Mouse (Mus musculus) lung, embryonic 14.5 days (tissue): ENCODE measurements around the gene Gphn. TPM values are rescaled to one million over a fixed set of nuclear protein-coding genes. Genes with fewer than 3 reads are reported as not detected.

ENCODE experiments used
- ATAC-seq: fragments of 200-750 bp; cut with Nextera tagmentation; 2 replicates; pipeline ENCODE4 v1.8.0; 2017; ENCODE audit warnings: mild to moderate bottlenecking, moderate TSS enrichment, moderate library complexity; ENCODE audit not compliant: insufficient read depth
- DNase-seq: peaks from one replicate; pipeline ENCODE4 v3.0.0-alpha.2; 2015
- H3K27ac ChIP-seq: fragments of 300-500 bp; sonication (generic); 2 replicates; pipeline ENCODE4 v1.5.1; 2014; ENCODE audit warnings: low read depth, mild to moderate bottlenecking, moderate library complexity
- H3K27me3 ChIP-seq: fragments of 300-500 bp; sonication (generic); 2 replicates; pipeline ENCODE4 v1.6.1; 2014; ENCODE audit warnings: low read length, control low read depth; ENCODE audit not compliant: insufficient read depth
- H3K36me3 ChIP-seq: fragments of 300-500 bp; sonication (generic); 2 replicates; pipeline ENCODE4 v1.6.1; 2014; ENCODE audit warnings: control low read depth; ENCODE audit not compliant: insufficient read depth
- H3K4me1 ChIP-seq: fragments of 300-500 bp; sonication (generic); 2 replicates; pipeline ENCODE4 v1.6.1; 2014; ENCODE audit warnings: antibody characterized with exemption, control low read depth; ENCODE audit not compliant: insufficient read depth
- H3K4me2 ChIP-seq: fragments of 300-500 bp; sonication (generic); 2 replicates; pipeline ENCODE4 v1.6.1; 2014; ENCODE audit warnings: mild to moderate bottlenecking
- H3K4me3 ChIP-seq: fragments of 300-500 bp; sonication (generic); 2 replicates; pipeline ENCODE4 v1.5.1; 2014; ENCODE audit warnings: low read depth, low read length
- H3K9ac ChIP-seq: fragments of 300-500 bp; sonication (generic); 2 replicates; pipeline ENCODE4 v1.6.1; 2014
- H3K9me3 ChIP-seq: fragments of 300-500 bp; sonication (generic); 2 replicates; pipeline ENCODE4 v1.6.1; 2016; ENCODE audit warnings: low read depth, low read length, control low read depth
- CTCF ChIP-seq: IDR thresholded peaks from 2 replicates; pipeline ENCODE4 v1.5.1; 2016; ENCODE audit warnings: antibody characterized with exemption, low read depth
- WGBS: fragments of 180-500 bp; shearing (Covaris S2); extraction: QIAGEN DNeasy Blood & Tissue Kit; methylation state at CpG from one replicate; pipeline ENCODE4 v1.1.7; 2014; 5-methylcytosine and 5-hydroxymethylcytosine counted together
- polyA plus RNA-seq: library from polyadenylated mRNA; unstranded; fragments of >200 nt; fragmentation: Nextera tagmentation; extraction: Ambion mirVana; gene quantifications from 2 replicates; pipeline ENCODE4 v1.2.1, GENCODE M21; 2014

Gene Gphn
- polyA plus RNA-seq, result 16.6 and 18.1 TPM in 2 replicates

DNA sequence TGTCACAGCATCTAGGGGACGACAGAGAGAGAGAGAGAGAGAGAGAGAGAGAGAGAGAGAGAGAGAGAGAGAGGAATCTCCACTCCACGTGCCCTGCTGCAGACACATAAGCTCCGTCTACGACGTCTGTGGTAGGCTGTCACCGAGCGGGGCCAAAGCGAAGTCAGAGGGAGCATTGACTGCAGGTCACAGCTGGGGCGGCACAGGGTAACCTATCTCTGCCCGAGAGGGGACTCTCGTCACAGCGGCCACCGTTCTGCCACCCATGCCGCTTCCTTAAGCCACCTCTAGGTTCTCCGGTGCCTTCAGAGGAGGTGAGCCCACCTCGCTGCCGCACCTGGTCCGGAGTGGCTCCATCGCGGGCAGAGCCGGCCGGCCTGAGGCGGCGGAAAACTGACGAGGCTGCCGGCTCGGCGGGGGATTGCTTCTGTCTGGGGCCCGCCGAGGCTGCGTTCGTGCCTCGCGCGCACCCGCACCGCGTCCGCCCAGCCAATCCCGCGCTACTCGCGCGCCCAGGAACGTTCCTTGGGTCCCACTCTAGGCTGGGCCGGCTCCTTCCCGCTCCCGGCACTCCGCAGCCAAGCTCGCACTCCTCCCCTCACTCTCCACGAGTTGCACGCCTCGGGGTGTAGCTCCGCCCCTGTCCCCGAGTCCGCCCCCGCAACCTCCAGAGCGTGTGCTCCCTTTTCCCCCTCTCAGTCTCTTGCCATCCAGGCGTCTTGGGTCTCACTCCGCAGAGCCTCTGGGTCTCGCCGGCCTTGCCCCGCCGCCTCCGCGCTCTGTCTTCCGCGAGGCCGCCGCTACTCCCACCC, at the start of gene Gphn:
Gene Gphn (plus strand): TSS at position 673 of the 812 bp plus-strand sequence.
- Histone ChIP-seq H3K4me1 (no peaks in the 10 kb centered on the region), H3K4me3 (peak within 1 kb of the TSS; percentile 88), H3K36me3 (no peaks in the 10 kb centered on the region), H3K27me3 (no peaks in the 10 kb centered on the region), H3K9me3 (no peaks in the 10 kb centered on the region), H3K9ac (peak within 1 kb of the TSS; percentile 80), H3K4me2 (peak within 1 kb of the TSS; percentile 76), H3K27ac (peak within 1 kb of the TSS; percentile 99)
- under 1% methylated on average over 70 of the region's 70 CpGs for WGBS
- ATAC-seq (peak; percentile 99), DNase-seq (peak; percentile 92)
- peak; percentile 14; the same call in 1 of the 2 replicates for TF ChIP-seq CTCF

DNA sequence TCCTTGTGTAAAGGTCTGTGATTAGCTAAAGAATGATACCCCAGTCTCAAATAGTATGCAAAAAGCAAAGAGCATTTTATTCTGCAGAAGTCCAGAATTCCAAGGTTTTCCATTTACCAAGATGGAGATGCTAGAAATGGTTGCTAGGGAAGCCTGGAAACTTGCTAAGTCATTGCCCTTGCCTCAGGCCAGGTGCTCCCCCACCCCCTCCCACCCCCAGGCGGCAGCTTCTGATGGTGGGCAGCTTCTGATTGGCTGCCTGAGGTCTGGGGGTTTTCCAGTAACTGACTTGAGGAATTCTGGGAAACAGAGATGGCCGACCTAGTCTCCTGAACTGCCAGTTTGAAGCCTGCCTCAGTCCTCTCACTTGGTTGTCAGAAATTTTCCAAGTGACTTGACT, 44.7 kb upstream of the Gphn start:
- Histone ChIP-seq H3K36me3 (no peaks in the 10 kb centered on the region), H3K9ac (no peak overlapping the region), H3K27ac (no peak overlapping the region), H3K4me3 (no peak overlapping the region), H3K9me3 (no peaks in the 10 kb centered on the region), H3K4me2 (no peak overlapping the region), H3K4me1 (no peaks in the 10 kb centered on the region), H3K27me3 (no peaks in the 10 kb centered on the region)
- ATAC-seq (no peak), DNase-seq (no peak)
- no peak for TF ChIP-seq CTCF
- WGBS, result 53% methylated on average over 2 of the region's 2 CpGs

DNA sequence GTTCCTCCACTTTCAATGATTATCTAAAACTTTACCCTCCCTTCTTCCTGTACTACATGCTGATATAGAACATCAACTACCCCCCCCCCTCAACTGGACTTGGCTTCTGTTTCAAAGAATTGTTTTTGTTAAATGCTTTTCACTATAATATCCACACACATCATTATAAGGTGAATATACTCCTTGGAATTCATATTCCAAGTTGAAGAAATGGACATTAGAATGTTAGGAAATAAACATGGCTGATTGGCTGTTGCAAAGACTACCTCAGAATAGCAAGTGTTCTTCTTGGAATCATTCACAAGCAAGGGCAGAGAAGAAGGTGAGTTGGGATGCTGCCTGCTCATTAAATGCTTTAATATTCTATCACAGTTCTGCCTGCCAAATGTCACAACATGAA, 32.2 kb upstream of the Gphn start, which contains the start of gene Gm6657:
Gene Gm6657 (plus strand): TSS at position 301 of the 400 bp plus-strand sequence.
- ATAC-seq (no peak), DNase-seq (no peak)
- Histone ChIP-seq H3K9me3 (no peaks in the 10 kb centered on the region), H3K27me3 (no peaks in the 10 kb centered on the region), H3K9ac (no peak within 1 kb of the TSS), H3K4me2 (no peak within 1 kb of the TSS), H3K36me3 (no peaks in the 10 kb centered on the region), H3K4me3 (no peak within 1 kb of the TSS), H3K4me1 (no peaks in the 10 kb centered on the region), H3K27ac (no peak within 1 kb of the TSS)
- no peak for TF ChIP-seq CTCF

DNA sequence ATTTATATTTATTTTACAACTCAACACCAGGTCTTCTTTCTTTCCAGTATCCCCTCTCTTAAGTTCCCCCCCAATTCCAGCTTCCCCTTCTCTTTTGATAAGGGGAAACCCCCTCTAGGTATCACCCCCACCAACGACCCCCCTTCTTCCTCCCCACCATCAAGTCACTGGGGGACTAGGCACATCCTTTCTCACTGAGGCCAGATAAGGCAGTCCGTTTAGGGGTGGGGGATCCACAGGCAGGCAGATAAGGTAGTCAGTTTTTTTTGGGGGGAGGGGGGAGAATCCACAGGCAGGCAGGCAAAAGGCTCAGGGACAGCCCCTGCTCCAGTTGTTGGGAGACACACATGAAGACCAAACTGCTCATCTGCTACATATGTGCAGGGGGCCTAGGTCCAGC, 30.8 kb upstream of the Gphn start:
- ATAC-seq, result no peak
- no peak for TF ChIP-seq CTCF
- no peak overlapping the region for H3K4me3 ChIP-seq
- no peaks in the 10 kb centered on the region for H3K9me3 ChIP-seq
- H3K4me1 ChIP-seq, result no peaks in the 10 kb centered on the region
- no peak overlapping the region for H3K27ac ChIP-seq
- no peaks in the 10 kb centered on the region for H3K36me3 ChIP-seq
- no peak overlapping the region for H3K9ac ChIP-seq
- no peak overlapping the region for H3K4me2 ChIP-seq
- DNase-seq, result no peak
- no peaks in the 10 kb centered on the region for H3K27me3 ChIP-seq
- 37% methylated on average over 2 of the region's 2 CpGs for WGBS

DNA sequence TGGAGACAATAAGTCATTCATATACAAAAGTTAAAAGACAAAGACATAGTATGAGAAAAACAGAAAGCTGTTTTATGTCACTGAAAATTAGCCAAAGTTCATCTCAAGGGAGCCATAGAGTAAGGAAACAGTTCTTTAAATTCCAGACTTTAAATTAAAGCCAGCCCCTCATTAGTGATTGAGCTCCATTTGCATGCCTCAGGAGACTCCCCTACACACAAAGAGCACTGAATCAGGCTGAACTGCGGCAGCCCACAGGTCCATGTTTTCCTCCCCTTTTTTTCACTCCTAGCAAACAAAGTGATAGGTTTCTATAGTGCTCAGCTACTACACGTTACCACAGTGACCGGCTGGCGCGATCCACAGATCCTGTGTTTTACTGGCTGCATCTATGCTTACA, 22.5 kb upstream of the Gphn start:
- Histone ChIP-seq H3K4me2 (no peak overlapping the region), H3K36me3 (no peaks in the 10 kb centered on the region), H3K9me3 (no peaks in the 10 kb centered on the region), H3K4me1 (no peaks in the 10 kb centered on the region), H3K9ac (no peak overlapping the region), H3K27me3 (no peaks in the 10 kb centered on the region), H3K4me3 (no peak overlapping the region), H3K27ac (no peak overlapping the region)
- no peak for TF ChIP-seq CTCF
- ATAC-seq, result no peak
- DNase-seq, result no peak
- 68% methylated on average over 5 of the region's 5 CpGs for WGBS

DNA sequence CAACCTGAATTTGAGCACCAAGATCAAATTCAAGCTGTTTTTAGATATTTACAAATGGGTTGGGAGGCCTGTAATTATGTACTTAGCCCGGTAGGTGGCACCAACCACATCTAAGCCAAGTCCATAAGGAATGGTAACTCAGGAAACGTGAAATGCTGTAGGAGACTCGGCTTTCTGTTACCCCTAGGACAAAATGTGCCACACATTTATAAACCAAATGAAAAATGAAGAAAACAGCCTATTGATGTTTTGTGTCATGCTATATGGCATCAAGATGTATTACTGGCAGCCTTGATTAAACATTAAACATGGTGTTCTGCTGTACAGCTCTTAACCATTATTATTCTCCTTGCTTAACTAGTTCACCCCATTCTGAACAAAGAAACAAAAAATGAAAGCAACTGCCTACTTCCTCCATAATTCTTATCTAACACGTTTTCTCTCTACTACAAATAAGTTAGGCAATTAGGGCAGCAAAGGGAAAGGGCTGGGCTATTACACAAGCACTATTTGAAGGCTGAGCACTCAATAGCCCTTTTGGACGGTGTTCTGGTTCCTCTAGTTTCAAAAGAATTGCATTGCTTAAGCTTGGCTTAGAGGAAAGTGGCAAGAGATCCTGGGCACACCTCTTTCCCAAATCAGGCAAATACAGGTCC, 20.1 kb upstream of the Gphn start:
- no peak overlapping the region for H3K4me3 ChIP-seq
- H3K27me3 ChIP-seq, result no peaks in the 10 kb centered on the region
- H3K27ac ChIP-seq, result no peak overlapping the region
- ATAC-seq, result peak; percentile 74; the same call in 1 of the 2 replicates
- H3K36me3 ChIP-seq, result no peaks in the 10 kb centered on the region
- H3K4me1 ChIP-seq, result no peaks in the 10 kb centered on the region
- H3K4me2 ChIP-seq, result peak overlapping the region; percentile 23
- 10% methylated on average over 5 of the region's 5 CpGs for WGBS
- no peaks in the 10 kb centered on the region for H3K9me3 ChIP-seq
- DNase-seq, result peak; percentile 89
- TF ChIP-seq CTCF, result peak; percentile 85
- H3K9ac ChIP-seq, result no peak overlapping the region

DNA sequence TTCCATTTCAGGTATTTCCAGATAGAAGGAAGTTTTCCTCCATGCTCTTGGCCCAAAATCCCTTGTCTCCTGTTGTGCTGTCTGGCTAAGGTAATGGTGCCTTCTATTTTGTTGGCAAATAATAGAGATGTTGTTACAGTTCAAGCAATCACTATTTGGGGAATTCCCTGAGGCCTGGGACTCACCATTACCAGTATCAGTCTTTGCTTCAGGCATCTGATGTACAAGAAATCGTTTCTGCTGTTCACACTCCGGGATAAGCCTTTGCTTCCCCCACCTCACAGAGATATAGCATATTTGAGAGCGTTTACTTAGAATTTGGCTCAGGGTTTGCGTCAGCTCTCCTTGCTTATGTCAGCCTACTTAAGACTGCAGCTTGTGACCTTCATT, 19.6 kb upstream of the Gphn start:
- 57% methylated on average over 4 of the region's 4 CpGs for WGBS
- no peaks in the 10 kb centered on the region for H3K9me3 ChIP-seq
- TF ChIP-seq CTCF, result no peak
- H3K4me1 ChIP-seq, result no peaks in the 10 kb centered on the region
- no peaks in the 10 kb centered on the region for H3K27me3 ChIP-seq
- H3K4me2 ChIP-seq, result no peak overlapping the region
- no peaks in the 10 kb centered on the region for H3K36me3 ChIP-seq
- H3K27ac ChIP-seq, result no peak overlapping the region
- no peak for DNase-seq
- no peak overlapping the region for H3K4me3 ChIP-seq
- ATAC-seq, result no peak
- H3K9ac ChIP-seq, result no peak overlapping the region
